Mouse (Mus musculus) ES-E14 (cell line): ENCODE results near the gene Mmp20. TPM values are rescaled to one million over a fixed set of nuclear protein-coding genes. Genes with fewer than 3 reads are reported as not detected.

Experiments
- DNase-seq: peaks from one replicate; pipeline ENCODE4 v3.0.0-alpha.2; 2013; ENCODE audit warnings: low read depth, low spot score
- H3K27ac ChIP-seq: 2 replicates; pipeline ENCODE4 v1.5.1; 2012; ENCODE audit warnings: low read depth, mild to moderate bottlenecking, low read length, moderate library complexity, mixed read lengths; ENCODE audit not compliant: poor library complexity, insufficient read depth, severe bottlenecking
- H3K36me3 ChIP-seq: 2 replicates; pipeline ENCODE4 v1.6.1; 2012; ENCODE audit warnings: mild to moderate bottlenecking, low read length, moderate library complexity, mixed read lengths; ENCODE audit not compliant: control insufficient read depth, poor library complexity, insufficient read depth, severe bottlenecking
- H3K4me1 ChIP-seq, 2 experiments: fragments of 150-350 bp in 1 of 2; sonication (generic) in 1 of 2; 2 replicates each; pipeline ENCODE4 v1.6.1; 2012; ENCODE audit warnings: low read length in 2 of 2, mild to moderate bottlenecking in 1 of 2, mixed read lengths in 1 of 2; ENCODE audit not compliant: control insufficient read depth in 2 of 2, insufficient read depth in 2 of 2, poor library complexity in 1 of 2
- H3K4me3 ChIP-seq, 2 experiments: fragments of 150-350 bp in 1 of 2; sonication (generic) in 1 of 2; 2 replicates each; pipeline ENCODE4 v1.5.1; 2012; ENCODE audit warnings: low read length in 2 of 2, low read depth in 1 of 2, mild to moderate bottlenecking in 1 of 2, mixed read lengths in 1 of 2; ENCODE audit not compliant: insufficient read depth in 1 of 2, poor library complexity in 1 of 2, severe bottlenecking in 1 of 2
- H3K9ac ChIP-seq: 2 replicates; pipeline ENCODE4 v1.6.1; 2012; ENCODE audit warnings: low read depth, mild to moderate bottlenecking, low read length, mixed read lengths; ENCODE audit not compliant: poor library complexity, insufficient read depth, severe bottlenecking
- H3K9me3 ChIP-seq: fragments of 150-350 bp; sonication (generic); 2 replicates; pipeline ENCODE4 v1.6.1; 2012; ENCODE audit warnings: low read depth, mild to moderate bottlenecking, low read length; ENCODE audit not compliant: control insufficient read depth, insufficient read depth
- CHD2 ChIP-seq: IDR thresholded peaks from 2 replicates; pipeline ENCODE4 v1.6.1; 2014; ENCODE audit warnings: mild to moderate bottlenecking, low read depth, low read length, inconsistent platforms
- HCFC1 ChIP-seq: IDR thresholded peaks from 2 replicates; pipeline ENCODE4 v1.6.1; 2012; ENCODE audit warnings: low read length, inconsistent platforms, borderline replicate concordance; ENCODE audit not compliant: insufficient read depth
- MAFK ChIP-seq: IDR thresholded peaks from 2 replicates; pipeline ENCODE4 v1.6.1; 2014; ENCODE audit warnings: mild to moderate bottlenecking, low read depth, low read length, inconsistent platforms; ENCODE audit not compliant: insufficient read depth
- ZC3H11A ChIP-seq: IDR thresholded peaks from 2 replicates; pipeline ENCODE4 v1.6.1; 2012; ENCODE audit warnings: low read depth, mild to moderate bottlenecking, inconsistent platforms, low read length, borderline replicate concordance
- ZNF384 ChIP-seq: IDR thresholded peaks from 2 replicates; pipeline ENCODE4 v1.6.1; 2012; ENCODE audit warnings: low read depth, low read length, inconsistent platforms
- in situ Hi-C, 2 experiments: fragments of 600-800 bp; cut with MboI; formaldehyde crosslinking; loops; one replicate each; pipeline ENCODE4 v1.15.1; 2025; ENCODE audit warnings: low sequenced_read_pairs in 2 of 2, inconsistent platforms in 1 of 2; ENCODE audit not compliant: unreplicated experiment in 2 of 2
- total RNA-seq: library from RNA; depleted of rRNA; stranded (reverse); fragments of 300-350 nt; gene quantifications from 2 replicates; pipeline ENCODE4 v1.2.3, GENCODE M21; 2012

Gene Mmp20
- total RNA-seq, 1 experiment = 0.18 TPM

DNA sequence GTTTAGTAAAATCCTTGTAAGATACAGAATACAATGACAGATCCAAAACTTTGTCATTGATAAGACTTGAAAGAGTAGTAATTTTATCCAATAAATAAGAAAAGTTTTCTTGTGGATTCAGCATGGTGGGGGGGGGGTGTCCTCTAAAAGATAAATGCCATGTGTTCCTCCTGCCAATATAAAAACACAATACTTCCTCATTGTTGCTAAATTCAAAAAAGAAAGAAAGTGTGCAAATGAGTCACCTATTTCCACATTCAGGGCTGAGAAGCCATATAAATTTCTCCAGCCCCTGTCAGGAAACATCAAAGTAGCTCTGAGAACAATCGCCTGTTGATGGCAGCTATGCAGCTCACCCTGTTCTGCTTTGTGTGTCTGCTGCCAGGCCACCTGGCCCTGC is 63.8 kb downstream of the Mmp20 start, which contains the start of gene Mmp7:
Gene Mmp7, plus strand, starts transcription at position 301 of the 400 bp plus-strand sequence.
- no peak within 1 kb of the TSS for H3K4me3 ChIP-seq
- H3K9me3 ChIP-seq = no peaks in the 10 kb centered on the region
- no peak within 1 kb of the TSS for H3K9ac ChIP-seq
- in situ Hi-C loops = no loop called here
- no peak for DNase-seq
- TF ChIP-seq CHD2 (no peak), HCFC1 (no peak), MAFK (no peak), ZC3H11A (no peak), ZNF384 (no peak)
- H3K36me3 ChIP-seq = no peaks in the 10 kb centered on the region
- no peaks in the 10 kb centered on the region for H3K4me1 ChIP-seq
- no peak within 1 kb of the TSS for H3K27ac ChIP-seq

GRCm38 (mm10) chr9:7693961-7694360 is 65.9 kb downstream of the Mmp20 start:
- no peak overlapping the region for H3K4me3 ChIP-seq
- H3K27ac ChIP-seq = no peak overlapping the region
- in situ Hi-C loops = no loop called here
- H3K4me1 ChIP-seq = no peaks in the 10 kb centered on the region
- H3K36me3 ChIP-seq = no peaks in the 10 kb centered on the region
- no peak for DNase-seq
- no peaks in the 10 kb centered on the region for H3K9me3 ChIP-seq
- TF ChIP-seq CHD2 (no peak), ZNF384 (no peak), HCFC1 (no peak), ZC3H11A (no peak), MAFK (no peak)
- H3K9ac ChIP-seq = no peak overlapping the region

DNA sequence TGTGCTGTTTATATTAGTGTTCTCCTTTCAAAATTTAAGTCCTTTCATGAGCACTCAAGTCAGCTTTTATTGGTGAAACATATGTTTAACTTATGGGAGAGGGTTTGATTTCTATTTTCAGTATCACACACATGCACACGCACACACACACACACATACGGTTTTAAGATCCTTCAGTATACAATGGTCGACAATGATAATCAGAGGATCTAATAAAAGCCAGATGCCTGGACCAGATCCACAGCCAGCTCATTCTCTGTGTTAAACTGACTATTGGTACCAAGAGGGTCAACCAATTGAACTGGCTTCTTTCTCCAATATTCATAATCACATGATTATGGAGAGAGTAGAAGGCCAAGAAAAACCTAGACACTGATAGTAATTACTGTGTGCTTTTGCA is 67.6 kb downstream of the Mmp20 start:
- no peak overlapping the region for H3K9ac ChIP-seq
- no peak for DNase-seq
- H3K9me3 ChIP-seq = no peaks in the 10 kb centered on the region
- no peaks in the 10 kb centered on the region for H3K4me1 ChIP-seq
- H3K27ac ChIP-seq = no peak overlapping the region
- no peaks in the 10 kb centered on the region for H3K36me3 ChIP-seq
- H3K4me3 ChIP-seq = no peak overlapping the region
- in situ Hi-C loops = no loop called here
- no peak for TF ChIP-seq ZNF384
- no peak for TF ChIP-seq HCFC1
- TF ChIP-seq CHD2 = no peak

GRCm38 (mm10) chr9:7708698-7709097 is 80.7 kb downstream of the Mmp20 start:
- Histone ChIP-seq H3K4me1 (0 out of 4 replicates have a peak, but pooled peaks cover 0 to 2% of the 10 kb centered on the region in 2 experiments), H3K4me3 (no peak overlapping the region), H3K9ac (no peak overlapping the region), H3K9me3 (no peaks in the 10 kb centered on the region), H3K27ac (no peak overlapping the region), H3K36me3 (no peaks in the 10 kb centered on the region)
- in situ Hi-C loops = loop anchor here in 1 of 2 experiments (25.0 kb wide), 1 partner anchor 479 kb away; no protein-coding TSS in a partner anchor
- no peak for DNase-seq
- no peak for TF ChIP-seq MAFK
- no peak for TF ChIP-seq ZNF384
- TF ChIP-seq ZC3H11A = no peak
- TF ChIP-seq CHD2 = no peak
- TF ChIP-seq HCFC1 = no peak

GRCm38 (mm10) chr9:7711196-7711595 is 83.2 kb downstream of the Mmp20 start:
- no peak overlapping the region for H3K4me3 ChIP-seq
- H3K9ac ChIP-seq = no peak overlapping the region
- DNase-seq = no peak
- 0 out of 4 replicates have a peak, but pooled peaks cover 0 to 2% of the 10 kb centered on the region in 2 experiments for H3K4me1 ChIP-seq
- no peak overlapping the region for H3K27ac ChIP-seq
- no peaks in the 10 kb centered on the region for H3K9me3 ChIP-seq
- in situ Hi-C loops = loop anchor here (5.0 to 25.0 kb wide), 3 partner anchors 141 to 476 kb away; no protein-coding TSS in a partner anchor
- H3K36me3 ChIP-seq = no peaks in the 10 kb centered on the region
- TF ChIP-seq ZNF384 (no peak), MAFK (no peak), HCFC1 (no peak), ZC3H11A (no peak), CHD2 (no peak)
